Mouse (Mus musculus) kidney, postnatal 0 days (tissue): ENCODE measurements around the gene Ttll3. TPM values are rescaled to one million over a fixed set of nuclear protein-coding genes. Genes with fewer than 3 reads are reported as not detected.

Experiments used
- ATAC-seq: fragments of 200-750 bp; cut with Nextera tagmentation; replicated peaks from 2 replicates; pipeline ENCODE4 v1.8.0; 2017; ENCODE audit warnings: low read depth, moderate number of reproducible peaks, moderate TSS enrichment, moderate library complexity; ENCODE audit not compliant: low FRiP score
- DNase-seq: peaks from one replicate; pipeline ENCODE4 v3.0.0-alpha.2; 2016; ENCODE audit warnings: low spot score
- H3K27ac ChIP-seq: fragments of 300-500 bp; sonication (generic); 2 replicates; pipeline ENCODE4 v1.5.1; 2014; ENCODE audit warnings: mild to moderate bottlenecking
- H3K27me3 ChIP-seq: fragments of 300-500 bp; sonication (generic); 2 replicates; pipeline ENCODE4 v1.6.1; 2014; ENCODE audit warnings: low read length, mixed read lengths; ENCODE audit not compliant: insufficient read depth
- H3K36me3 ChIP-seq: fragments of 300-500 bp; sonication (generic); 2 replicates; pipeline ENCODE4 v1.6.1; 2014; ENCODE audit warnings: low read length, mixed read lengths; ENCODE audit not compliant: insufficient read depth
- H3K4me1 ChIP-seq: fragments of 300-500 bp; sonication (generic); replicated peaks from 2 replicates; pipeline ENCODE4 v1.6.1; 2014; ENCODE audit warnings: antibody characterized with exemption, low read length, mixed read lengths; ENCODE audit not compliant: insufficient read depth
- H3K4me2 ChIP-seq: fragments of 300-500 bp; sonication (generic); 2 replicates; pipeline ENCODE4 v1.6.1; 2014; ENCODE audit warnings: mild to moderate bottlenecking, low read length, moderate library complexity, mixed read lengths
- H3K4me3 ChIP-seq: fragments of 300-500 bp; sonication (generic); replicated peaks from 2 replicates; pipeline ENCODE4 v1.5.1; 2014; ENCODE audit warnings: low read depth, low read length
- H3K9ac ChIP-seq: fragments of 300-500 bp; sonication (generic); 2 replicates; pipeline ENCODE4 v1.6.1; 2014; ENCODE audit warnings: low read depth, low read length
- H3K9me3 ChIP-seq: fragments of 300-500 bp; sonication (generic); replicated peaks from 2 replicates; pipeline ENCODE4 v1.6.1; 2016; ENCODE audit warnings: low read length, inconsistent platforms, mixed read lengths
- CTCF ChIP-seq: IDR thresholded peaks from 2 replicates; pipeline ENCODE4 v1.5.1; 2016; ENCODE audit warnings: antibody characterized with exemption, low read depth, mild to moderate bottlenecking, moderate library complexity
- WGBS: fragments of 180-500 bp; shearing (Covaris S2); extraction: QIAGEN DNeasy Blood & Tissue Kit; methylation state at CpG from one replicate; pipeline ENCODE4 v1.1.7; 2014; 5-methylcytosine and 5-hydroxymethylcytosine counted together
- polyA plus RNA-seq: library from polyadenylated mRNA; unstranded; fragments of >200 nt; fragmentation: Nextera tagmentation; extraction: Ambion mirVana; gene quantifications from 2 replicates; pipeline ENCODE4 v1.2.1, GENCODE M21; 2015

The Ttll3 gene
- polyA plus RNA-seq, 1 experiment from 2014 or later = 1.5 TPM

GRCm38 (mm10) chr6:113441147-113441680, 52.2 kb downstream of the Ttll3 start:
- no peaks in the 10 kb centered on the region for H3K9me3 ChIP-seq
- H3K27me3 ChIP-seq = no peaks in the 10 kb centered on the region
- 57% methylated on average over 7 of the region's 7 CpGs for WGBS
- H3K4me2 ChIP-seq = no peak overlapping the region
- DNase-seq = peak; percentile 83
- H3K4me3 ChIP-seq = no peak overlapping the region
- TF ChIP-seq CTCF = peak; percentile 94
- no peaks in the 10 kb centered on the region for H3K4me1 ChIP-seq
- no peak for ATAC-seq
- no peak overlapping the region for H3K9ac ChIP-seq
- no peaks in the 10 kb centered on the region for H3K36me3 ChIP-seq
- no peak overlapping the region for H3K27ac ChIP-seq

GRCm38 (mm10) chr6:113442087-113442441, 53.0 kb downstream of the Ttll3 start:
- no peak for TF ChIP-seq CTCF
- ATAC-seq (no peak), DNase-seq (no peak)
- Histone ChIP-seq H3K36me3 (peaks cover 5% of the 10 kb centered on the region; the same call in 1 of the 2 replicates), H3K9me3 (no peaks in the 10 kb centered on the region), H3K27ac (peak overlapping the region; percentile 85), H3K4me2 (peak overlapping the region; percentile 82), H3K9ac (peak overlapping the region; percentile 96), H3K27me3 (no peaks in the 10 kb centered on the region), H3K4me3 (peak overlapping the region; percentile 94), H3K4me1 (no peaks in the 10 kb centered on the region)
- 39% methylated on average over 9 of the region's 9 CpGs for WGBS

GRCm38 (mm10) chr6:113442442-113443090, 53.5 kb downstream of the Ttll3 start, which contains the start of gene Jagn1:
Jagn1 (plus strand) TSS chr6:113442569.
- TF ChIP-seq CTCF = no peak
- Histone ChIP-seq H3K9ac (peak within 1 kb of the TSS; percentile 96), H3K4me1 (no peaks in the 10 kb centered on the region), H3K27ac (peak within 1 kb of the TSS; percentile 85), H3K4me2 (peak within 1 kb of the TSS; percentile 82), H3K27me3 (no peaks in the 10 kb centered on the region), H3K36me3 (peaks cover 10% of the 10 kb centered on the region), H3K4me3 (peak within 1 kb of the TSS; percentile 94), H3K9me3 (no peaks in the 10 kb centered on the region)
- ATAC-seq = peak; percentile 78
- DNase-seq = peak; percentile 97
- WGBS = under 1% methylated on average over 44 of the region's 45 CpGs

- DNase-seq = no peak
- WGBS = 45% methylated on average over 12 of the region's 12 CpGs
- Histone ChIP-seq H3K4me3 (peak overlapping the region; percentile 94), H3K9ac (peak overlapping the region; percentile 96), H3K27ac (peak overlapping the region; percentile 85), H3K4me2 (peak overlapping the region; percentile 82), H3K27me3 (no peaks in the 10 kb centered on the region), H3K4me1 (no peaks in the 10 kb centered on the region), H3K36me3 (peaks cover 15% of the 10 kb centered on the region), H3K9me3 (no peaks in the 10 kb centered on the region)
- ATAC-seq = no peak
- TF ChIP-seq CTCF = peak; percentile 51
Measured at GRCm38 (mm10) chr6:113443091-113443490, 54.0 kb downstream of the Ttll3 start.

- H3K4me1 ChIP-seq = no peaks in the 10 kb centered on the region
- no peak overlapping the region for H3K4me2 ChIP-seq
- WGBS = 62% methylated on average over 6 of the region's 8 CpGs
- H3K27me3 ChIP-seq = no peaks in the 10 kb centered on the region
- ATAC-seq (peak; percentile 35; the same call in 1 of the 2 replicates), DNase-seq (no peak)
- TF ChIP-seq CTCF = no peak
- no peak overlapping the region for H3K9ac ChIP-seq
- H3K27ac ChIP-seq = peak overlapping the region; percentile 73
- no peaks in the 10 kb centered on the region for H3K9me3 ChIP-seq
- no peak overlapping the region for H3K4me3 ChIP-seq
- H3K36me3 ChIP-seq = peaks cover 19% of the 10 kb centered on the region
Measured at GRCm38 (mm10) chr6:113444207-113444965, 55.3 kb downstream of the Ttll3 start.

GRCm38 (mm10) chr6:113447639-113448038, 58.6 kb downstream of the Ttll3 start:
- Histone ChIP-seq H3K36me3 (peaks cover 19% of the 10 kb centered on the region), H3K4me3 (no peak overlapping the region), H3K9ac (no peak overlapping the region), H3K9me3 (no peaks in the 10 kb centered on the region), H3K27ac (no peak overlapping the region), H3K4me2 (no peak overlapping the region), H3K27me3 (no peaks in the 10 kb centered on the region), H3K4me1 (no peaks in the 10 kb centered on the region)
- 94% methylated on average over 4 of the region's 4 CpGs for WGBS
- no peak for TF ChIP-seq CTCF
- no peak for ATAC-seq
- DNase-seq = no peak
